Mouse (Mus musculus): ENCODE data around the gene Mob4.
A peak's percentile ranks its signal among the peaks of the same experiment; 100 is the strongest.

Mob4 gene

GRCm38 (mm10) chr1:55133173-55133572 lies 2.1 kb downstream of the Mob4 start:
- DNase-seq, result no peak

GRCm38 (mm10) chr1:55134301-55134700 lies 3.3 kb downstream of the Mob4 start:
- DNase-seq, result no peak

GRCm38 (mm10) chr1:55135846-55136245 lies 4.8 kb downstream of the Mob4 start:
- no peak for DNase-seq

DNA sequence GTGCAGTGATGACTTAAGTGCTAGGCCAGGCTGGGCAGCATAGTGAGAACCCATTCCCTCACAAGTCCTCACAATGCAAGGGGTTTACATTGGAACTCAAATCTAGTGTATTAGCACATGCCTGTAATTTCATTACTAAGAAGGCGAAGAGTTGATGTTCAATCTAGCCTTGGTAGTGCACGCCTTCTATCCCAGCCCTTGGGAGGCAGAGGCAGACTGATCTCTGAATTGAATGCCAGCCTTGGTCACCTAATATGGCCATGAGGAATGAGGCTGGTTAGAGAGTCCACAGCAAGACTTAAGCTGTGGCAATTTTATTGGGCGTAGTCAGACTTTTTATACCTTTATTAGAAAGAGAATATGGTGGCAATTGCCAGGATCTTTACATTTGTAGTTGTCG lies 13.3 kb downstream of the Mob4 start:
- DNase-seq, result no peak

GRCm38 (mm10) chr1:55145556-55145955 lies 14.5 kb downstream of the Mob4 start:
- no peak for DNase-seq

DNA sequence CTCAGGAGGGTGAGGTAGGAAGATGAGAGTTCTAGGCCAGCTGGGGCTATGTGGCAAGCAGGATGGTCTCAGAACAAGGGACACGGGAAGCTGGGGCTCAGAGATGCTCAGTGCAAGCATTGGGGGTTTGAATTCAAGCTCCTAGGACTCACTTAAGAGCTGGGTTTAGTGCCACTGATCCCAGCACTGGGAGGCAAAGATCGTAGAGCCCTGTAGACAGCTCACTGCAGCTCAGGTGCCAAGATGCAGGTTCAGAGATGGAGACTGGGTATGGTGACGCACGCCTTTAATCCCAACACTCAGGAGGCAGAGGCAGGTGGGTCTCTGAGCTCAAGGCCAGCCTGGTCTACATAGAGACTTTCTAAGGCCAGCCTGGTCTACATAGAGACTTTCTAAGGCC lies 26.3 kb downstream of the Mob4 start:
- DNase-seq, result no peak

GRCm38 (mm10) chr1:55158211-55158610 lies 27.2 kb downstream of the Mob4 start:
- no peak for DNase-seq

GRCm38 (mm10) chr1:55158821-55159220 lies 27.8 kb downstream of the Mob4 start:
- DNase-seq, result no peak

- no peak for DNase-seq
Measured at GRCm38 (mm10) chr1:55160218-55160617, 29.2 kb downstream of the Mob4 start.

DNA sequence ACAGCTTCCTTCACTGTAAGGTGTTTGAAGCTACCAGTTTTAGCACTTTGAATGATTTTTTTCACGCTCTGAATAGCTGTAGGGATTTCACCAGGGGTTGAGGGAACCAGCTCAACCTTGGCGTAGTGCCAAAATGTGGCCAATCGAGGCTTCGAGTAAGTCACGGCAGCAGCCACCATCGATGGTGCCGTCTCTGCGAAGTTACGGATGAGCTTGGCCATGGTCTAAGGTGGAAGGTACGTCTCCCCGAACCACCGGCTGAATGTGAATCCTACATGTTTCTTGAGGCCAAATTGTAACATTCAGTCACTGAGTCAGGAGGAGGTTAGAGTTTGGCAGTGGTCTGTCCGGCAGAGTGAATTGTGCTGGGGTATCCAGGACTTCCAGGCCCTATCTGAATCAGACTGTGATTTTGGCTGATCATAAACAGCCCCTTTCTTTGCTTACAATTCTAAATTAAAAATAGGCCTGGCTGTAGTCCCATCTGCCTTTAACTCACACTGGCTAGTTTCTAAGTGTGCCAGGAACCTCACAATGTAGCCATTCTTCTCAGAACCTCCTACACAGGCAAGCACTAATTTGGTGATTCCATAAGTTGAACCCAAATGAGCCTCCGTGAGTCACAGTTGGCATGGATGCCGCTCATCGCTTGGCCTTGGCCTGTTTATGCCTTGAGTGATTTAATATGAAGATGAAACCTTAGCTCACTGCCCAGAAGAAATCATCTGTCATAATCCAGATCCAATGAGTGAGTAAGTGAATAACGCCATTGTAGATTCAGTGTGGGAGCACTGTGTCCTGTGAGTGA lies 30.0 kb downstream of the Mob4 start:
- DNase-seq, result no peak

DNA sequence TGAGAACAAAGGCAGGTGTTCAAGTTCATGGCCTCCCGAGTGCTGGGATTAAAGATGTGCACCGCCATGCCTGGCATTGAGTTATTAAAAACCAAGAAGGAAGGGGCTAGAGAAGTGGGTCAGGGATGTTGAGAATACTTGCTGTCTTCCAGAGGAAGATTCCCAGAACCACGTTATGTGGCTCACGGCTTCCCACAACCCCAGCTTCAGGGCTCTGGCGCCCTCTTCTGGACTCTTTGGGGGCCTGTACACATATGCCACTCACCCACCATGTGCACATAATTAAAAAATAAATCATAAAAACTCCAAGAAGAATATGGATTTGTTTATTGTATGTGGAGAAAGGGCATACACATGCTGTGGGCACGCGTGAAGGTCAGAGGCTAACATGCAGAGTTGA lies 30.9 kb downstream of the Mob4 start:
- DNase-seq, result peak; percentile 26

DNA sequence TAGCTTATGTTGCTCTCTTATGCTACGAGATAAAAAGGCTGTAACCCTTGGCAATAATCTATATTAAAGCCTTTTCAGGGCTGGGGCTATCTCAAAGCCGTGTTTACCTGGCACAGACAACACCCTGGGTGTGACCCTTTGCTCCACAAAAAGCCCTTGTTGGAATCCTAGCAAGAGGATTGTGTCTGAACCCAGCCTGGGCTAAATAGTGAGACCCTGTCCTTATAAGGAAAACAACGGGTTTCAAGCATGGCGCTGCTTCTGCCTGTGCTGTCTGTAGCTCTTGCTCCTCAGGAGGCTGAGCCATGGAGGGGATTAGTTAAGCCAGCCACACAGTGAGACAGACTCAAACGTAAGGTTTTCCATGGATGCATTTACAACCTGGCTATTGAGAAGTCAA lies 31.8 kb downstream of the Mob4 start:
- DNase-seq, result no peak

DNA sequence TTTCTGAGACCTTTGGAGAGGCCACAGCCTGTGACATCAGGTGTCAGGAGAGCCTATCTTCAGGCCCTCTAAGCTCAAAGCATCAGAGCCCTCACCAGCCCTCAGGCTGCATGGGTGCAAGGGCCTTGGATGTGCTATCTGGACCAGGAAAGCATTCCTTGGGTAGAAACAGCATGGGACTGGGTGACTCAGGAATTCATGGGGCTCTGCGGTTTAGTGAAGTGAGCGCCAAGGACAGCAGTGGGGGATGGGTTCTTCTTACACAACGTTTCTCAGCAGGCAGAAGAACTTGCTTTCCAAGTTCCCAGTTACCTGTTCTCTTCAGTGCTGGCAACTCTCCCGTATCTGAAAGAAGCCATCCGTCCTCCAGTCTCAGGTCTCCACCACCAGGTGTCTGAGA lies 33.0 kb downstream of the Mob4 start:
- peak; percentile 9 for DNase-seq

- no peak for DNase-seq
Measured at GRCm38 (mm10) chr1:55167560-55167959, 36.5 kb downstream of the Mob4 start.

- no peak for DNase-seq
Measured at GRCm38 (mm10) chr1:55168591-55168990, 37.6 kb downstream of the Mob4 start.

DNA sequence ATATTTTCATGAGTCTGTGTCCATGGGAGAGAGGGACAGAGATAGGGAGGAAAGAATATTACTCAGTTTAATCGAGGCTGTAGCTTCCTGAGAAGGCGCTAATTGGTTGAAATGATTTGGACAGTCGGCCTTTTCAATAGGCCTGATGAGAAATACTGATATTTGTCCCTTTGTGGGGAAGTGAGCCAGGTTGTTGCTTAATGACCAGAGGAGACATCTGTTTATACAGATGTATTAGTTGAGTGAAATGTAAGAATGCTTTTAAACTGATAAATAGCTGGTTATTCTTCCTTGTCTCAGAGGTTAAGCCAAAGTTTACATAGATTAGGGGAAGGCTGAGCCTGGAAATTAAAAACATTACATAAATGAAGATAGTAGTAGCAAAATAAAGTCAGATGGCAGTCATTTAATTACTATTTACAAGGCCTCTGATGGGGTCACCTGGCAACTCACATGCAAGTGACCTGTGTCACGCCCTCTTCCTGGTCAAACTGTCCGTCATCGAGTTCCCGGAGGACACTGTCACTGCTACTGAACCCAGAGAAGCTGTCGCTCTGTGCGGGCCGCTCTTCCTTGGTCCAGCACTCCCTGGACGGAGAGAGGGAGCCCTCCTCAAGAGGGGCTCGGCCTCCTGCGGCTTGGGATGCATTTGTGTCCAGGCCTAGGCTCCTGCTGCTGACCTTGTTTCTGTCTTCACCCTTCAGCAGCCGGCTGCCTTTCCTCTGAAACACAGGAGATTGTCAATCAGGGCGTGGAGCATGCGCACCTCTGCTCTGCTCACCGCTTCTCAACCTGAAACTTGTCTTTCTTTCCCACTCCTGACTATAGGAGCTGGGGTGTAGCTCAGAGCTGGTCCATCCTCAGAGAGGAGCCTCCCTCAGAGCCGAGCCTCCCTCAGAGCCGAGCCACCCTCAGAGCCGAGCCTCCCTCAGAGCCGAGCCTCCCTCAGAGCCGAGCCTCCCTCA lies 40.6 kb downstream of the Mob4 start:
- no peak for DNase-seq

DNA sequence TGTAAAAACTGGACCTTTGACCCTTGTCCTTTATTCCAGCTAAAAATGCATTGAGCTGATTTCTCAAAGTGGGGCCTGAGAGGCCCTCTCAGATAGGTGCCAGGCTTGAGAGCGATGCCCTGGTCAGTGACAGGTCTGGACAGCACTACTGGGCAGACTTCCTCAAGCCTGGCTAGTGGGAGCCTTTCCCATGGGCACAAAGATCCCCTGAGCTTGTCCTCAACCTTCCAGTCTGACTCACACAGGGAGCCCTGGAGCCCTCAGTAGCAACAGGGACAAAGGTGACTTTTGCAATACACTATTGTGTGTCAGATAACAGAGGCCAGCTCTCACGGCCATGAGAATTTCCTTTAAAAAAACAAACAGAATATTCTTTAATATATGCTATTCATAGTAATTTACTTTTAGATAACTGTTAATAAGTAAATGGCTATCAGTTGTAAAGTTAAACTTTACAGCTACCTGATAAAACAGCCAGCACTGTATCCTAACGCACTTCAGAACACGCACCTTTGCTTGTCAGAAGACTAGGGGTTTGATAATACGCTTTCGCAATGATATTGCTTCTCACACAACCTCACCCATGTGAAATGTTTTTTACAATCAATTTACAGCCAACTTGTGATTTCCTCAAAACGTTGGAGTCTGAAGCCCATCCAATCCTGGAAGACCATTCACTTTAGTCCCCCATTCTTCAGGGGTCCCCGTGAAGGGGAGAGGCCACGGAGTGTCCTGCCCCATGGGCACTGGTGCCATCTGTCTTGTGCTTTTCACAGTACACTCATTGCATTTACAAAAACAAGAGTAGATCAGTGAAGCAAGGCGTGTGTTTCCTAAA lies 42.9 kb downstream of the Mob4 start:
- DNase-seq, result no peak

GRCm38 (mm10) chr1:55174558-55175034 lies 43.6 kb downstream of the Mob4 start:
- no peak for DNase-seq

DNA sequence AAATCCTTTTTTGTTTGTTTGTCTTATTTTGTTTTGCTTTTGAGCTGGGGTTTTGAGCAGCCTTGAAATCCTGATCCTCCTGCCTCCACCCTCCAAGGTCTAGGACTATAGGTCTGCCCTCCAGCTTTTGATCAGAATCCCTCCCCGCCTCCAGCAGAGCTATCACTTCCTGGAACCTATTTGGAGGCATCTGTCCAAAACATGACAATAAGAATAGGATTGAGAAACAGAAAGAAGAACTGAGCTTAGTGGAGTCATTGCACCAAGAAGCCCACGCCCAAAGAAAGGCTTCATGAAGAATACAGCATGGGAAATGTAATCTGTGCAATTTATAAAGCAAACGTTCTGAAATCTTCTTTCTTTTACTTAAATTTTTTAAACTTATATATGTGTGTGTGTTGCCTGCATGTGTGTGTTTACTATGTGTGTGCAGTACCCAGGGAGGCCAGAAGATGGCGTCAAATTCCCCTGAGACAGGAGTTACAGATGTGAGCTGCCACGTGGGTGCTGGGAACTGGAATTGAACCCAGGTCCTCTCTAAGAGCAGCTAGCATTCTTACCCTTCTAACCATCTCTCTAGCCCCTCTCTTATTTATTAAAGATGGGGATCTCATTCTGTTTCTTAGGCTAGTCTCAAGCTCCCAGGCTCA lies 49.0 kb downstream of the Mob4 start:
- DNase-seq, result no peak

DNA sequence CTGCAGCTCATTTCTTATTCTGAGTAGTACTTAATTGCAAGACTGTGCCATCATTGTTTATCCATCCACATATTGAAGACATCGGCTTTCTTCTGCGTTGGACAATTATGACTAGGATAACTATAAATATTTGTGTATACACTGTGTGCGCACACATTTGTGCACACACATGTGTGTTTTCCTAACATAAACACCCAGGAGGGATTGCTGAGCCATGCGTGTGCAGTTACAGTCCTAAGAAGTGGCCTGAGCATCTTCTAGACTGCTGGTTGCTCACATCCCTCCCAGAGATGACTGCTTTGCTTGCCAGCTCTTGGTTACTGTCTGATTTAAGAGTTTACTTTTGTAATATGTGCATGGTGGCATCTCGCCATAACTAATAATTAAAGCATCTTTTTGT lies 51.4 kb downstream of the Mob4 start:
- no peak for DNase-seq

- no peak for DNase-seq
Measured at GRCm38 (mm10) chr1:55185718-55186117, 54.7 kb downstream of the Mob4 start.

DNA sequence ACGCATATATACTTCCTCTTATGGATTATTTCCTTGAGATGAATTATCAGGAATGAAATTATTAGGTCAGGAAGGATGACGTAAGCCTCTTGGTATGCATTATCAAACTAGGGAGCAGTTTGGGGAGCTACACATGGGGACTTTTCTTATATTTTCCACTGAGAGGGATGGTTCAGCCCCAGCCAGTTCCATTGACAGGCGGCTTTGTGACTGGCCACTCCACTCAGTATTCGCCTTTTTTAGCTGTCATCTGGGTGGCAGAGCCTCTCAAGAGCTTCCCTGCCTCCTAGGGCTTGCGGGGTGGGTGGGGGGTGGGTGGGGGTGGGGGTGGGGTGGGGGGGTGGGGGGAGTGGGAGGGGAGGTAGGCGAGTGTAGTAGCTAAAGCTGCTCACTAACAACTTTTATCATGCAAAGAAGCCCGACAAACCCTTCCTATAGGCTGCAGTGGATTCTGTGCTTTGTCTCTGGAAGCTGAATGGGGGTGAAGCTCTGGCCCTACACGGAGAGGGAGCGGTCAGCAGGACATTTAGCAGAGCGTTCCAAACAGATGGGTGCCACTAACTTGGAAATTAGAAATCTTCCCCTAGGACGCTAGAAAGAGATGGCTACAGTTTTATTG lies 55.7 kb downstream of the Mob4 start:
- no peak for DNase-seq

All from lung, postnatal 14 days (tissue).